Mouse (Mus musculus): ENCODE results near the gene Tcte2.

The Tcte2 gene

DNA sequence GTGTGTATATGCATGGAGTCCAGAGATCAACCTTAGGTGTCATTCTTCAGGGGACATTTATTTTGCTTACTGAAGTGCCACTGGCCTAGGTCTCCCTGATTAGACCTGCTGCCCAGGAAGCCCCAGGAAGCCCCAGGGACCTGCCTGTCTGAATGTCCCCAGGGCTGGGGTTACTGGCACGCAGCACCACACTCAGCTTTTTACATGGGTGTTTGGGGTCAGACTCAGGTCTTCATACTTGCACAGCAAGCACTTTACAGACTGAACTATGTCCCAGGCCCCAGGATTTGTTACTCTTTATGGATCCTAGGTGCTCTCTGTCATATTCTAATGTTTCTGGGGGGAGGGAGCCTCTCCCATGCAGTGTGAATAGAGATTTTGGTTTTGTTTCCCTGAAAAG, 95.9 kb downstream of the Tcte2 start:
- intact Hi-C loops (cut with DNase I) = no loop called here

- intact Hi-C loops (cut with DNase I) = no loop called here
Measured at GRCm38 (mm10) chr17:13663386-13664166, 98.0 kb downstream of the Tcte2 start.
